Mouse (Mus musculus): ENCODE data around the gene Scly. TPM values are rescaled to one million over a fixed set of nuclear protein-coding genes. Genes with fewer than 3 reads are reported as not detected.

The Scly gene
- polyA plus RNA-seq, 1 experiment from 2014 or later: 10.7 TPM

DNA sequence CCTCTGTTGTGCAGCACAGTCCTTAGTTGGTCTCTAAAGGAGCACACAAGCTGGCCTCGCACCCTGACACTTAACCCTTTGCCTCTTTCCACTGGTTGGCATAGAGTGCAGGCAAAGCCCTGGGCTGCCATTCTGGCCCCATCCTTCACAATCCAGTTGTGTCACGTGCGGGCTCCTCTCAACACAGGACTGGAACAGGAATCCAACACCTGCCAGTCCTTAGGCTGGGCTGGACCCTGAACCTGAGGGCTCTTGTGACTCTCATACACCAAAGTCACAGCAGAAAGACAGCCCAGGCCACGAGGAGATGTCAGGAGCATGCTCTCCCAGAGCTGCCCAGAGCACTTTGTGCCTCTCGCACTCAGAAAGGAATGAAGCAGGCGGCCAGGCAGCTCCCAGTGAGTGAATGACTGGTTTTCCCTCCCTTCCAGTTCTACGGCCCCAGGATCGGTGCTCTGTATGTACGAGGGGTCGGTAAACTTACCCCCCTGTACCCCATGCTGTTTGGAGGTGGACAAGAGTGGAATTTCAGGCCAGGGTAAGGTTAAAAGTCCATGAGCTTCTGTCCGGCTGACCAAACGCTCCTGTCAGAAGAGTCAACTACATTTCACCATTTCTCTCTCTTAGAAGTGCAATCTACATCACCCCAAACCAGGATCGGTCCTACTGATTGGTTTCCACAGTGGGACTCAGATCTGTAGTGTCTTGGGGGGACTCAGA is 11.4 kb downstream of the Scly start:
- Histone ChIP-seq H3K27me3 (ENCODE audit: control insufficient read depth, insufficient read depth, low read length) (no peaks in the 10 kb centered on the region), H3K4me1 (ENCODE audit: control insufficient read depth, insufficient read depth, low read length) (0 out of 2 replicates have a peak, but pooled peaks cover 8% of the 10 kb centered on the region), H3K4me3 (ENCODE audit: low read depth, low read length) (no peak overlapping the region), H3K9ac (replicated peaks; ENCODE audit: low read depth, low read length) (no peak overlapping the region), H3K9me3 (ENCODE audit: control insufficient read depth, low read depth, low read length) (no peaks in the 10 kb centered on the region), H3K36me3 (ENCODE audit: control insufficient read depth, insufficient read depth, low read length) (peaks cover 23% of the 10 kb centered on the region), H3K27ac (ENCODE audit: low read length) (no peak overlapping the region), H3K4me2 (replicated peaks; ENCODE audit: low read depth, low read length) (no peak overlapping the region)
- ATAC-seq (ENCODE audit: insufficient number of reproducible peaks, insufficient read depth, low FRiP score, low read depth): no peak
- WGBS: 92% methylated on average over 13 of the region's 13 CpGs

DNA sequence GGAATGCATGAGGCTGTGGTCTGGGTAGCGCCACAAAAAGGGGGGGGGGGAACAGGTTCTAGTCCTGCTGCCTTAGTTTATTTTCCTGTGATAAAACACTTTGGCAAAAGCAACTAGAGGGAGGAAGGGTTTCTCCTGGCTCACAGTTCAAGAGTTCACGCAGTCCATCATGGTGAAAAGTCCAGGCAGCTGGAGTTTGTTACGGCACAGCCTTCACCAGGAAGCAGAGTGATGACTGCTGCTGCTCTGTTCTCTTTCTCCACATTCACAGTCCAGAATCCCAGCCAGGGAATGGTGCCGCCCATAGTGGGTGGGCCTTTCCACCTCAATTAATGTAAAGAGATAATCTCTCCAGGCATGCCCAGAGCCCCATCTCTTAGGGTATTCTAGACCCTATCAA is 14.1 kb downstream of the Scly start:
- H3K4me1 ChIP-seq (ENCODE audit: control insufficient read depth, insufficient read depth, low read length): 0 out of 2 replicates have a peak, but pooled peaks cover 8% of the 10 kb centered on the region
- peaks cover 23% of the 10 kb centered on the region for H3K36me3 ChIP-seq (ENCODE audit: control insufficient read depth, insufficient read depth, low read length)
- H3K27me3 ChIP-seq (ENCODE audit: control insufficient read depth, insufficient read depth, low read length): no peaks in the 10 kb centered on the region
- no peak overlapping the region for H3K4me3 ChIP-seq (ENCODE audit: low read depth, low read length)
- WGBS: 79% methylated on average over 4 of the region's 4 CpGs
- ATAC-seq (ENCODE audit: insufficient number of reproducible peaks, insufficient read depth, low FRiP score, low read depth): no peak
- H3K4me2 ChIP-seq (replicated peaks; ENCODE audit: low read depth, low read length): no peak overlapping the region
- H3K9ac ChIP-seq (replicated peaks; ENCODE audit: low read depth, low read length): no peak overlapping the region
- no peak overlapping the region for H3K27ac ChIP-seq (ENCODE audit: low read length)
- no peaks in the 10 kb centered on the region for H3K9me3 ChIP-seq (ENCODE audit: control insufficient read depth, low read depth, low read length)

DNA sequence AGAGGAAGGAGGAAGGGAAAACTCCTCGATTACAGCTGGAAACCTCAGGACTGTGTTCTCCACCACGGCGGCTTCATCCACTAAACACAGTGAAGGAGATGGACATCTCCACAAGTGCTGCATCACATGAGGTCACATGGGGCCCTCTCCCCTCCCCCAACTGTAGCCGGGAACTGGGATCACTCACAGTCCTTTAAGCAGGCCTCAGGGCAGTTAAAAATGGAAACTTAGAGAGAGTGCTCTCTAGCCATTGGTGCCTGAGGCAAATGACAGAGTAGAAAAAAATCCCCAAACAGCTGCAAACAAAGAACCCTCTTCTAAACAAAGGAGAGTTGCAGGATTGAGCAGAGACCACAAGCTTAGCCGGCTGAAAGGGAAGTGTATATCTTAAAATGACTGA is 15.1 kb downstream of the Scly start:
- H3K9ac ChIP-seq (replicated peaks; ENCODE audit: low read depth, low read length): no peak overlapping the region
- WGBS: 21% methylated on average over 5 of the region's 5 CpGs
- H3K4me2 ChIP-seq (replicated peaks; ENCODE audit: low read depth, low read length): no peak overlapping the region
- ATAC-seq (ENCODE audit: insufficient number of reproducible peaks, insufficient read depth, low FRiP score, low read depth): no peak
- H3K27me3 ChIP-seq (ENCODE audit: control insufficient read depth, insufficient read depth, low read length): no peaks in the 10 kb centered on the region
- H3K4me3 ChIP-seq (ENCODE audit: low read depth, low read length): no peak overlapping the region
- H3K27ac ChIP-seq (ENCODE audit: low read length): peak overlapping the region; percentile 84
- 0 out of 2 replicates have a peak, but pooled peaks cover 8% of the 10 kb centered on the region for H3K4me1 ChIP-seq (ENCODE audit: control insufficient read depth, insufficient read depth, low read length)
- H3K36me3 ChIP-seq (ENCODE audit: control insufficient read depth, insufficient read depth, low read length): peaks cover 23% of the 10 kb centered on the region
- no peaks in the 10 kb centered on the region for H3K9me3 ChIP-seq (ENCODE audit: control insufficient read depth, low read depth, low read length)

DNA sequence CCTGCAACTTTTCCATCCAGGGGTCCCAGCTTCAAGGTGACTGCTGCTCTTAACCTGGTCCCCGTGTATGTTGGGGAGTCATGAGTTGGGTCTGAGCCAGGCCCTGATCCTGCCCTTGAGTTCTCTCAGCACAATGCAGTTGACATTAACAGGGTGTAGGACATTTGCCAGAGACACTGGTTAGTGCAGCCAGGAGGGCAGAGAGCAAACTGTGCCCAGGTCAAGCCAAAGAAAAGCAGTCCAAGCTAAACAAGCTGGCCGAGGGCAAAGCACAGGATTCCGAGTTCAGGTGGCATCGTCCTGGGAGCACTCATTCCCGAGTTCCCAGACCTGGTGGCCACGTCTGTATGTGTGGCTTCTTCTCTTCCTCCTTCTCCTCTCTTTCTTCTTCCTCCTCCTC is 19.5 kb downstream of the Scly start:
- no peak for ATAC-seq (ENCODE audit: insufficient number of reproducible peaks, insufficient read depth, low FRiP score, low read depth)
- H3K4me3 ChIP-seq (ENCODE audit: low read depth, low read length): no peak overlapping the region
- no peak overlapping the region for H3K9ac ChIP-seq (replicated peaks; ENCODE audit: low read depth, low read length)
- 83% methylated on average over 6 of the region's 6 CpGs for WGBS
- H3K4me2 ChIP-seq (replicated peaks; ENCODE audit: low read depth, low read length): no peak overlapping the region
- H3K27me3 ChIP-seq (ENCODE audit: control insufficient read depth, insufficient read depth, low read length): no peaks in the 10 kb centered on the region
- H3K36me3 ChIP-seq (ENCODE audit: control insufficient read depth, insufficient read depth, low read length): no peaks in the 10 kb centered on the region
- H3K27ac ChIP-seq (ENCODE audit: low read length): no peak overlapping the region
- H3K9me3 ChIP-seq (ENCODE audit: control insufficient read depth, low read depth, low read length): no peaks in the 10 kb centered on the region
- 0 out of 2 replicates have a peak, but pooled peaks cover 8% of the 10 kb centered on the region for H3K4me1 ChIP-seq (ENCODE audit: control insufficient read depth, insufficient read depth, low read length)

DNA sequence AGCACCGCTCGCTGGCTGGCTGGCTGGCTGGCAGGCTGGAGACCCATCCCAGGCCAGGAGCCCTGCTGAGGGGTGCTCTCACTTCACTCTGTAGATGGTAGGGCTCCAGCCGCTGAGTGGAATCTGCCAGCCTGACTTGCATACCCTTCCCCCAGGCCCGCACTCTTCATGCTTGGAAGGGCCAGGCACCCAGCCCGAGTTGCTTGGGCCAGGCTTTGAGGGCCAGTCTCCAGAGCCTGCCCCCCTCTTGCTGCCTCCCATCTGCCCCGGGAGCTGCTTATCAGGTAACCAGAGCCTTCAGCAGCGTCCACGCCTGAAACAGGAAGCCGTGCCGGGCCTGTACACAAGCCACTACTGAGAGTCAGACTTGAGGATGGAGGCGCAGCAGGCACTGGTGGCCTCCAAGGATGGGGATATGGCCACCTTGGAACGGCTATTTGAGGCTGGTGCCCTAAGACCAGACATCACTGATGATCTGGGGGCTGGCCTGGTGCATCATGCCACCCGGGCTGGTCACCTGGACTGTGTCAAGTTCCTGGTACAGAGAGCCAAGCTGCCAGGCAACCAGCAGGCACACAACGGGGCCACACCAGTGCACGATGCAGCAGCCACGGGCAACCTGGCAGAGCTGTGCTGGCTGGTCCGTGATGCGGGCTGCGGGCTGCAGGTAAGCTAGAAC is 23.8 kb downstream of the Scly start, which contains the start of gene Espnl:
Espnl (plus strand) TSS at position 316 of the 679 bp plus-strand sequence.
- H3K4me3 ChIP-seq (ENCODE audit: low read depth, low read length): no peak within 1 kb of the TSS
- ATAC-seq (ENCODE audit: insufficient number of reproducible peaks, insufficient read depth, low FRiP score, low read depth): no peak
- no peak within 1 kb of the TSS for H3K4me2 ChIP-seq (replicated peaks; ENCODE audit: low read depth, low read length)
- no peak within 1 kb of the TSS for H3K27ac ChIP-seq (ENCODE audit: low read length)
- H3K27me3 ChIP-seq (ENCODE audit: control insufficient read depth, insufficient read depth, low read length): no peaks in the 10 kb centered on the region
- no peaks in the 10 kb centered on the region for H3K36me3 ChIP-seq (ENCODE audit: control insufficient read depth, insufficient read depth, low read length)
- WGBS: 55% methylated on average over 19 of the region's 19 CpGs
- no peaks in the 10 kb centered on the region for H3K9me3 ChIP-seq (ENCODE audit: control insufficient read depth, low read depth, low read length)
- no peak within 1 kb of the TSS for H3K9ac ChIP-seq (replicated peaks; ENCODE audit: low read depth, low read length)
- no peaks in the 10 kb centered on the region for H3K4me1 ChIP-seq (ENCODE audit: control insufficient read depth, insufficient read depth, low read length)

DNA sequence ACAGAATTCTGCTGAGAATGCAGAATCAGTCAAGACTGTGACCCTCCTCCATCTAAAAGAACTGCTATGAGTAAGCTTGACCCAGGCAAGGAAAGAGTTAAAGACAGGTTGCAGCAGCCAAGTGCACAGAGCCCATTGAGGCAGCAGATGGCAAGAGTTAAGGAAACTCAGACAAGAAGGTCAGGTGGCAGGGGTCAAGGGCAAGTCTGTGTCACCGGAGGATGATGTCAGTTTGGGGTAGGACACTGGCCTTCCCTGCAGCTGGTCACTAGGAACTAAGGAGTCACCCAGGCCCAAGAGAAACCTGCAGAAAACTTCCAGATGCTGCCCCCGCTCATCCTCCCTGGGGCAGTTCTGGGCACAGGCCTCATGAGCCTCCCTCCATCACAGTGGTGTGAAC is 26.5 kb downstream of the Scly start:
- H3K4me1 ChIP-seq (ENCODE audit: control insufficient read depth, insufficient read depth, low read length): no peaks in the 10 kb centered on the region
- no peak for ATAC-seq (ENCODE audit: insufficient number of reproducible peaks, insufficient read depth, low FRiP score, low read depth)
- 67% methylated on average over 2 of the region's 2 CpGs for WGBS
- H3K27me3 ChIP-seq (ENCODE audit: control insufficient read depth, insufficient read depth, low read length): no peaks in the 10 kb centered on the region
- H3K36me3 ChIP-seq (ENCODE audit: control insufficient read depth, insufficient read depth, low read length): no peaks in the 10 kb centered on the region
- no peaks in the 10 kb centered on the region for H3K9me3 ChIP-seq (ENCODE audit: control insufficient read depth, low read depth, low read length)
- no peak overlapping the region for H3K27ac ChIP-seq (ENCODE audit: low read length)
- no peak overlapping the region for H3K4me3 ChIP-seq (ENCODE audit: low read depth, low read length)
- no peak overlapping the region for H3K9ac ChIP-seq (replicated peaks; ENCODE audit: low read depth, low read length)
- no peak overlapping the region for H3K4me2 ChIP-seq (replicated peaks; ENCODE audit: low read depth, low read length)

DNA sequence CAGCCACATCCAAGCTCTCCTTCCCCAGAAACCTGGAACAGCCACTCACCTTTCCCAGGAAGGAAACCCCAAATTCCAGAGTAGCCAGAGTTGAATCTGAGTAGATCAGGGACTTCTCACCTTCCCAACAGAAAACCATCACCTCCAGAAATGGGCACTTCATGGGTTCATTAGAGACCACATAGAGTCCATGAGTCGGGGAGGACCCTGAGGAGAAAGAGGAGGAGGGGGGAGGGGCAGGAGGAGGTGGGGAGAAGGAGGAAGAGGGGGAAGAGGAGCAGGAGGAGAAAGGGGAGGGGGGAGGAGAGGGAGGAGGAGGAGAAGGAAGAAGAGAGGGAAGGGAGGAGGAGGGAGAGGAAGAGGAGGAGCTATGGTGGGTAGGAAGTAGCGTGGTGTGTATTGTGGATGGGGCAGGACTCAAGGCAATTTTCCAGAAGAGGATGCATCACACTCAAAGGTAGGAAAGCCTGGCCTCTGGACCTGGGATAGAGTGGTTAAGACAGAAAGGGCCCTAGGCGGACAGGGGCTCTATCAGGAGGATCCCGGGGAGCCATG is 27.4 kb downstream of the Scly start:
- WGBS: 84% methylated on average over 4 of the region's 4 CpGs
- Histone ChIP-seq H3K36me3 (ENCODE audit: control insufficient read depth, insufficient read depth, low read length) (no peaks in the 10 kb centered on the region), H3K27ac (ENCODE audit: low read length) (no peak overlapping the region), H3K9me3 (ENCODE audit: control insufficient read depth, low read depth, low read length) (no peaks in the 10 kb centered on the region), H3K4me3 (ENCODE audit: low read depth, low read length) (no peak overlapping the region), H3K4me2 (replicated peaks; ENCODE audit: low read depth, low read length) (no peak overlapping the region), H3K9ac (replicated peaks; ENCODE audit: low read depth, low read length) (no peak overlapping the region), H3K27me3 (ENCODE audit: control insufficient read depth, insufficient read depth, low read length) (no peaks in the 10 kb centered on the region), H3K4me1 (ENCODE audit: control insufficient read depth, insufficient read depth, low read length) (no peaks in the 10 kb centered on the region)
- no peak for ATAC-seq (ENCODE audit: insufficient number of reproducible peaks, insufficient read depth, low FRiP score, low read depth)

DNA sequence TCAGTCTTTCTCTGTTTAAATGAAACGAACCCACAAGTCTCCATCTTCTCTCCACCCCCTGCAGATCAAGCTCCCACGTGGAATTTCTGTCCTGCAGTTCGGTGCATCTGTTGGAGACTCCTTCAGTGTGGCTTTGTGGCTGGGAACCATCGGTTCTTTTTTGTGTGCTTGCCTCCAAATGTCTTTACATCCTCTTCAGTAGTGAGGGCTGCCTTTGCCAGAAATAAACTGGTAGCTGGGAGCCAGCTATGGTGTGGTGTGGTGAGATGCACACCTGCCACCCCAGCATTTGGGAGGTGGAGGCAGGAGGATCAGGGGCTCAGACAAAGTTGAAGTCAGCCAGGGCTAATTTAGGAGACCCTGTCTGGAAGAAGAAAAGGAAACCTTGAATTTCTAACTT is 34.0 kb downstream of the Scly start:
- Histone ChIP-seq H3K4me2 (replicated peaks; ENCODE audit: low read depth, low read length) (no peak overlapping the region), H3K9ac (replicated peaks; ENCODE audit: low read depth, low read length) (no peak overlapping the region)

More for the DNA sequence above, 34.0 kb downstream of the Scly start:
- no peak overlapping the region for H3K27ac ChIP-seq (ENCODE audit: low read length)
- no peaks in the 10 kb centered on the region for H3K4me1 ChIP-seq (ENCODE audit: control insufficient read depth, insufficient read depth, low read length)
- ATAC-seq (ENCODE audit: insufficient number of reproducible peaks, insufficient read depth, low FRiP score, low read depth): no peak
- no peaks in the 10 kb centered on the region for H3K27me3 ChIP-seq (ENCODE audit: control insufficient read depth, insufficient read depth, low read length)
- WGBS: 60% methylated on average over 4 of the region's 4 CpGs
- H3K9me3 ChIP-seq (ENCODE audit: control insufficient read depth, low read depth, low read length): no peaks in the 10 kb centered on the region
- no peaks in the 10 kb centered on the region for H3K36me3 ChIP-seq (ENCODE audit: control insufficient read depth, insufficient read depth, low read length)
- H3K4me3 ChIP-seq (ENCODE audit: low read depth, low read length): no peak overlapping the region

Data from stomach, embryonic 14.5 days (tissue).